Mouse (Mus musculus) lung, postnatal 14 days (tissue): ENCODE data around the gene Gpr157.

Experiments
- DNase-seq: peaks from one replicate; pipeline ENCODE4 v3.0.0; 2021

Gpr157 gene

DNA sequence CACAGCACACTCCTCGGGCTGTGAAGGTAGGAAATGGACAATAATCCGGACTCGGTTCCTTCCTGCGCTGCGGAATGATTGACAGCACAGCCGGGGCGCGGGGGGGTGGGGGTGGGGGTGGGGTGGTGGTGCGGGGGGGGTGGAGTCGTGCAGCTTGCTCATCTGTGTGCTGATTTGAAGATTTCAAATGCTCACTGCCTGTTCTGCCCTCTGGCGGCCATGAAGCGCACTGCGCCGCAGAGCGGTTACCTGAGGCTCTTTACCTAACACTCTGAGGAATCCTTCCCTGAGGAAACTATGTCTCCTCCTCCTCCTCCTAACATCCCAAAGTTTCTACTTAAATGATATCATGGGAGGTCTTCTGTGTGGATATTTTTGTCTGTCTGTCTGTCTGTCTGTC, 25.7 kb downstream of the Gpr157 start:
- DNase-seq = peak; percentile 75

- no peak for DNase-seq
Observed at GRCm38 (mm10) chr4:150114505-150115061, 27.4 kb downstream of the Gpr157 start.

DNA sequence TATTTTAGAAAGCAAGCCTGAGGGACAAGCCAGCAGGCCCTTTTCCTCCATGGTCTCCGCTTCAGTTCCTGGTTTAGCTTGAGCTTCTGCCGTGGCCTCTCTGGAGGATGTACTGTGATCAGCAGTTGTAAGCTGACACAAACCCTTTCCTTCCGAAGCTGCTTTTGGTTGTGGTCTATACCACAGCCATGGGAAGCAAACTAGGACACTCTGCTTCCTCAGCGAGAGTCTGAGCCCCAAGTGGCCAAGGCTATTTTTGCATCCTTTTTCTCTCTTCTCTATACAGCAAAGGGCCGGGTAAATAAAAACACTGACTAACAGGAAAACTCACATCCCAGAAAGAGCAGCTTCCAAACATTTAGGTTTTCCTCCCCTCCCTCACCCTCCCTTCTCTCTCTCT, 30.1 kb downstream of the Gpr157 start:
- no peak for DNase-seq

- DNase-seq = no peak
Observed at GRCm38 (mm10) chr4:150118163-150118562, 31.0 kb downstream of the Gpr157 start.

DNA sequence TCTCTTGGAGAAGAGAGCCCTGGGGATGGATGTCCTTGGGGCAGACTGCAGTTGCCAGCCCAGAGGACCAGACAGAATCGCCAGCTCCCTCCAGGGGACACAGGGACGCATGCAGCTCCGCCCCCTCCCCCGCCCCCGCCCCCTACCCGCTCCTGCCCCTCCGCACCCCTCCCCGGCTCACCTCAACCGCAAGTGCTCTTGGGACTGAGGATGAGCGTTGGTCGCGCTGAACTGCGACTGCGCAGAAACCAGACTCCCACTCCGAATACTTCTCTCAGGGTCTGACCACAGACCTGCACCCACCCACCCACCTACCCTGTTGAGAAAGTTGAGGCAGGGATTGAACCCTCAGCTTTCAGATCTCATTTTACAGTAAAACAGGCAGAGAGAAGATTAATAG, 31.9 kb downstream of the Gpr157 start, which contains the start of gene Slc2a5:
Gene Slc2a5, plus strand, starts transcription at position 229 of the 400 bp plus-strand sequence.
- DNase-seq = no peak

GRCm38 (mm10) chr4:150119640-150120039, 32.5 kb downstream of the Gpr157 start:
- DNase-seq = no peak

- DNase-seq = no peak
Observed at GRCm38 (mm10) chr4:150120173-150120833, 33.1 kb downstream of the Gpr157 start.

- no peak for DNase-seq
Observed at GRCm38 (mm10) chr4:150121430-150121829, 34.3 kb downstream of the Gpr157 start.

GRCm38 (mm10) chr4:150122476-150122875, 35.3 kb downstream of the Gpr157 start:
- no peak for DNase-seq

GRCm38 (mm10) chr4:150126373-150126772, 39.2 kb downstream of the Gpr157 start:
- DNase-seq = no peak

DNA sequence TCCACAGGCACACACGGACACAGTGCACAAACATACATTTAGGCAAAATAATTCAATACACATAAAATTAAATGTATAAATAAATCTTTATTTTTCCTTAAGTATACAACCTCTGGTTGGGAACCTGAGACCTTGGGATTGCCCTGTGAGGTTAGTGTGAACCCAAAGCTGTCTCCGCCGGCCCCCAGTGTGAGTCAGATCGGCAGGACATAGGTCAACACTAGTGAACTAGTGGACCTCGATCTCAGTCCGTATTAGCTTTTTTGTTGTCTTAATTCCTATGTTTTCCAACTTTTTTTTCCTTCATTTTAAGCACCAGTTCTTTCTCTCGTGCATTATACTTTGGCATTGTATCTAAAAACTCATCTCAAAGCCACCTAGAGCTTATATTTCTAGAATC, 40.7 kb downstream of the Gpr157 start:
- no peak for DNase-seq

DNA sequence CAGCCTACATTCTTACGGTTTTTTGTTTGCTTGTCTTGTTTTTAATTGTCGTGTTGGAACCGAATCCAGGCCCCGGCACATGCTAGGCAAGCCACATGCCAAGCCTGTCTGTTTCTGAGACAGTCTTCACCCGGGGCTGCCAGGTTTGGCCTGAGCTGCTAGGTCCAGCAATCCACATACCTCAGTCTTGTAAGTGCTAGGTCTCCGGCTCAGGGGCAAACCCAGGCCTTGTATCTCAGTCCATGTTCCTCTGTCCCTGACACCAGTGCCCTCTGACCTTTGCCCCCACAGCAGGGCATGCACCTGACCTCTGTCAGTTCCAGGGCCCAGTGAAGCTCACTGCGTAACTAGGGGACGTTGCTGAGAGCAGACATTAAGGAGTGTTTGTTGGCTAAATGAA, 41.4 kb downstream of the Gpr157 start:
- no peak for DNase-seq

- no peak for DNase-seq
Observed at GRCm38 (mm10) chr4:150130661-150131060, 43.5 kb downstream of the Gpr157 start.

DNA sequence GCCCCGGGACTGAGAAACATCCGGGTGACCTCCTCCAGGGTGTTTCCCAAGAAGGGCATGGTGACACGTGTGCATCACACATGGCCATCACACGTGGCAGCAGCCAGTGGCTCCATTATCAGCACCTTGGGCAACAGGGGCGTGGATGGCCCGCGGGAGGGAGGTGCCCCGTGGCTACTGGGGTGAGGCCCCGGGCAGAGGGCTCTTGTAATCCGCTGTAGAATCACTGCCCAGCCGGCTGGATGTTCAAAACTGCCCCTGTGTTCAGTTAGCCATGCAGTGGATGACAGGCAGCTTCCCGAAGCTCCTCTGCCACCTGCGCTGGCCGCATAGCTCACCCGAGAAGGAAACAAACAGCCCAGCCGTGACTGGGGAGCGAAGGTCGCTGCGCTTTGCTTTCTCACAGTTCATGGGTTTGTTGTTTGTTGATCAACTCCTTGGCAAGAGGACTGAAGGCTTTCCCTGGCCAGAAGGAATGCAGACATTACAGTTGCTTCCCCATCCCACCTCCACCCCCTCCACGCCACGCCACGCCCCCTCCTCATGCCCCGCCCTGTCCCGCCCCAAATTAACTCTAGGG, 45.6 kb downstream of the Gpr157 start:
- DNase-seq = no peak

GRCm38 (mm10) chr4:150135254-150135653, 48.1 kb downstream of the Gpr157 start:
- no peak for DNase-seq

GRCm38 (mm10) chr4:150136693-150137092, 49.5 kb downstream of the Gpr157 start:
- DNase-seq = peak; percentile 82

DNA sequence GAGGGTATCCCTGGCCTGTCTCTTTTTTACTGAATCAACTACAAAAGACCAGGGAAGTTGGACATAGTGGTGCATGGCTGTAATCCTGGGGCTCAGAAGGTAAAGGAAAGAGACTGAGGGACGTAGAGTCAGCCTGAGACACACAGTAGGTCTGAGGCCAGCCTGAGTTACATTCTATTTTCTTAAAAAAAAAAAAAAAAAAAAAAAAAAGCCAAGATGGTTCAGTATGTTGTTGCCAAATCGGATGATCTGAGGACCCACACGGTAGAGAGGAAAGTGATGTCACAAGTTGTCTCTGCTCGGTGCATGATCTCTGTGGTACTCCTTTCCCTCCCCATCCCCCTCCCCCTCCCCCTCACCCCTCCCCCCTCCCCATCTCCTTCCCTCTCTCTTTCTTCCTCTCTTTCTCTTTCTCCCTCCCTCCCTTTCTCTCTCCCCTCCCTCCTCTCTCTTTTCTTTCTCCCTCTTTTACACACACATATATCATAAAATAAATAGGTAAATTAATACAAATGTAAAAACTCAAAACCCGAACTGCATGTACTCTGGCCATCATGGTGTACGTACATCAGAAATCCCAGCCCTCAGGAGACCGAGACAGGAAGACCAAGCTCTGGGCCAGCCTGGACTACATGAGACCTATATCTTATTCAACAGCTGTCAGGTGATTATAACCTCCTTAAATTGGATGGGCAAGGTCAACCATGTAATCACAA, 50.4 kb downstream of the Gpr157 start:
- DNase-seq = no peak

DNA sequence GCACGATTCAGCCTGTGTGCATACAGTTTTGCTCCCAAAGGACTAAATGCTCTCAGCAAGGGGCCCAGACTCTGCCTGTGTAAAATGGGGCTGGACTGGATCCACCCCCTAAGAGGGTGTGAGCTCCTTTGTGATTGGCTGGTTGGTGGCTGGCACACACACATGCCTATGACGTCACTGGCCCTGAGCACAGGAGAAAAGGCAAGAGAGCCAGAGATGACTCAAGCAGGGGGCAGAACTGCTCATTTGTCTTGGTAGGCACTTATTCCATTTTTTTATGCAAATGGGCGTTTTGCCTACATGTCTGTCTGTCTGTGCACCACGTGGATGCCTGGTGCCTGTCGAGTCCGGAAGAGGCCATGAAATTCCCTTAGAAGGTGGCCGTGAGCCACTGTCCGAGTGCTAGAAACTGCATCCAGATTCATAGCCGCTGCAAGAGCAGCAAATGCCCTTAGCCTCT, 50.9 kb downstream of the Gpr157 start:
- peak; percentile 53 for DNase-seq

DNA sequence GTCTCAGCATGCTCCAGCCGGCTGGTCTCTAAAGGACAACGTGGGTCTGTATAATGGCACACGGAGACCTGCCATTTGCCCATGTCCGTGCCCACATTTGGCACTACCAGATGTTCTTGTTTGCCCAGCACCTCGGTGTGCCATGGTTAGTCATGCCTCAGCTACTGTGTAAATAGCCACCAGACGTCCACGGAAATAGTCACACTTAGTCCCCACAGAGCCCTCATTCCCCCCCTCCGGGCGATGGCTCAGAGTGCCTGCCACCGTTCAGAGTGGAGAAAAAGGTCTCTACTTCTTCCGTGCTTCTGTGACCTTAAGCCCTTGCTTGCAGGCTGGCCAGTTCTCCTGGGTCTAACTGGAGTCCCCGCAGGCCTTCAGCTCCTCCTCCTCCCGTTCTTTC, 51.9 kb downstream of the Gpr157 start:
- DNase-seq = no peak

GRCm38 (mm10) chr4:150140346-150140745, 53.2 kb downstream of the Gpr157 start:
- DNase-seq = no peak

DNA sequence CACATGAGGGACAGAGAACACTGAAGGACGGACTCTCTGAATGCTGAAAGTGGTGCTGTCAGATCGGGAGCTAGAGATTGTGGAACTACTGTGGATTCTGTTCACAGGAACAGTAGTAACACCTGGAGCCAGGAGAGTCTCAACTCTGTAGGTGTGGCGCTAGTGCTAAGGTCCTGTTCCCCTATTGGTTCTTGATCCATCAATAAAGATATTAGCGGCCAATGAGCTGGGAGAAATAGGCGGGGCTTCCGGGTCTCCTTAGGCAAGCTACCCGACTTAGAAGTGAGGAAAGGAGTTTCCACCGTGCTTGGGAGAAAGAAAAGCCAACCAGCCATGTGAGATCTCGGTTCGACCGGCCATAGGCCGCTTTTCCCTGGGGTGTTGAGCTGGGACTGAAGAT, 57.1 kb downstream of the Gpr157 start:
- no peak for DNase-seq

- no peak for DNase-seq
Observed at GRCm38 (mm10) chr4:150146286-150146685, 59.1 kb downstream of the Gpr157 start.

DNA sequence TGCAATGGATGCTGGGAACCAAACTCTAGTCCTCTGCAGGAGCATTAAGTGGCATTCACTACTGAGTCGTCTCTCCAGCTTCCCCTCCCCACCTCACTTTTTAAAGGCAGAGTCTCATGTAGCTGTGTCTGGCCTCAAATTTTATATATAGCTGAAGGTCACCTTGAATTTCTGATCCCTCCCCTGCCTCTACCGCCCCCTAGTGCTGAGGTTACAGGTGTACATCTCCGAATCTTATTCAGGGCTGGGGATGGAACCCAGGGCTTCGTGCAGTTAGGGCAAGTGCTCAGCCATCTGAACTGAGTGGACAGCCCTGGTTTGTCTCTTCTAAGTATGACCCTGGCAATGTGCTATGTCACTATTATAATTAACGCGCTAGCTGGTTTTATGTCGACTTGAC, 63.9 kb downstream of the Gpr157 start:
- no peak for DNase-seq

DNA sequence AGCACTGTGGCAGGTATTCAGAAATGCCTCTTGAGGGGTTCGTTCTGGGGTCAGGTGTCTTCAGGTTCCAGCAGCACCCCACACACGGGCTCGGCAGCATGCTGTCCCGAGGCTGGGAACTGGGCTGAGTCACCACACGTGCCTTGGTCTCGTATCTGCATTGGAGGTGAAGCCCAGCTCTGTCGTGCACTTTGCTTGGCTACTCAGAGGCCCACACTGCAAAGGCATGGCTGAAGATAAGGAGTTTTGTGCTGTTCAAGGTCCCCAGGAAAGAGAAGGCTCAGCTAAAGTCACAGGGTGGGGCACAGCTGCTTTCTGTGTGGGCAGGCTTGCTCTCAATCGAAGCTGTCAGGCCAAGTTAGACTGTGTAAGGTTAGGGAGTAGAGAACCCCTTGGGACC, 65.3 kb downstream of the Gpr157 start:
- no peak for DNase-seq
